Mouse (Mus musculus) activated CD4-positive, CD25-positive, alpha-beta regulatory T cell, adult 4 months (primary cell): Measurements from ENCODE around the gene Smg6. TPM values are rescaled to one million over a fixed set of nuclear protein-coding genes. Genes with fewer than 3 reads are reported as not detected.
A peak's percentile ranks its signal among the peaks of the same experiment; 100 is the strongest.

Experiments
- ATAC-seq: one replicate; pipeline ENCODE4 v1.8.0; 2017
- polyA plus RNA-seq, 2 experiments: library from polyadenylated mRNA; unstranded; fragments of 100-300 nt; shearing (Covaris generic); gene quantifications; one replicate each; pipeline ENCODE4 v1.2.1; 2017

The Smg6 gene
- polyA plus RNA-seq, 2 experiments from 2014 or later, result 15.3 to 15.5 TPM

GRCm38 (mm10) chr11:75152603-75153557 lies 227.3 kb downstream of the Smg6 start:
- ATAC-seq, result no peak

- peak; percentile 85 for ATAC-seq
Measured at GRCm38 (mm10) chr11:75154053-75154585, 228.5 kb downstream of the Smg6 start.

- no peak for ATAC-seq
Measured at GRCm38 (mm10) chr11:75155985-75156384, 230.4 kb downstream of the Smg6 start.

DNA sequence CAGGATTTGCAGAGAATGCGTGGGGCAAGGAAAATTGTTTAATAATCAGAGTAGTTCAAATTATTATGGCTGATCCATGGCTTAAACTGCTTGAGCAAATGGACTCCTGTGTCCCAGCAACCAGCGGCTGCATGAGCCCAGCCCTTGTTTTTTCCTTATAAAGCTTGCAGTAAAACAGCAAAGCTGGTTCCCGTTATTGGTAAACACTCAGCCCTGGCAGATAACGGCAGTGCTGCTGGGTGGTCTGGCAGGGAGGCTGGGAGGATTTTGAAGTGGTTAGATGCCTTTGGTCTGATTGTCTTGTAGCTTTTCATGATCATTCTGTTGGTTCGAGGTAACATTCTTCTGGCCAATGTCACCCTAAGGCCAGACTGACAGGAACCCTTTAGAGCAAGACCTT lies 230.8 kb downstream of the Smg6 start:
- ATAC-seq, result no peak

DNA sequence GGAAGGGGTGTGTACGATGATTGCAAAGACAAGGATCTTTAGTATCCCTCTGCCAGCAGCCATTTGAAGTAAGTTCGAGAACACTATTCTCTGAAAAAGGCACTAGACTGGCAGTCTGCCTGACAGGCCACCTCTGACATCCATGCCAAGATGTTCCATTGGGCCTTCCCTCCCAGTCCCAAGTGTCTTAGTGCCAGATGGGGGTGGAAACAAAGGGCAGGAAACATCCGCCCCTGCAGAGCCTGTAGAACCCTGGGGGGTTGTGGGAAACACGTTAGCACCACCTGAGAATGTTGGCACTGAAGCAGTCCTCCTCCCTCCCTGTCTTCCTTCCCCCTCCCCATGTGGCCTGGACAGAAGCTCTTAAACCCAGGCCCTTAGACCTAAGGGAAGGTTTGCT lies 231.4 kb downstream of the Smg6 start:
- no peak for ATAC-seq

GRCm38 (mm10) chr11:75157901-75158300 lies 232.3 kb downstream of the Smg6 start:
- ATAC-seq, result no peak

GRCm38 (mm10) chr11:75158432-75158831 lies 232.8 kb downstream of the Smg6 start:
- ATAC-seq, result no peak

- ATAC-seq, result no peak
Measured at GRCm38 (mm10) chr11:75159564-75159963, 233.9 kb downstream of the Smg6 start.

- no peak for ATAC-seq
Measured at GRCm38 (mm10) chr11:75160954-75161353, 235.3 kb downstream of the Smg6 start.

- ATAC-seq, result no peak
Measured at GRCm38 (mm10) chr11:75161417-75162008, 235.9 kb downstream of the Smg6 start.

DNA sequence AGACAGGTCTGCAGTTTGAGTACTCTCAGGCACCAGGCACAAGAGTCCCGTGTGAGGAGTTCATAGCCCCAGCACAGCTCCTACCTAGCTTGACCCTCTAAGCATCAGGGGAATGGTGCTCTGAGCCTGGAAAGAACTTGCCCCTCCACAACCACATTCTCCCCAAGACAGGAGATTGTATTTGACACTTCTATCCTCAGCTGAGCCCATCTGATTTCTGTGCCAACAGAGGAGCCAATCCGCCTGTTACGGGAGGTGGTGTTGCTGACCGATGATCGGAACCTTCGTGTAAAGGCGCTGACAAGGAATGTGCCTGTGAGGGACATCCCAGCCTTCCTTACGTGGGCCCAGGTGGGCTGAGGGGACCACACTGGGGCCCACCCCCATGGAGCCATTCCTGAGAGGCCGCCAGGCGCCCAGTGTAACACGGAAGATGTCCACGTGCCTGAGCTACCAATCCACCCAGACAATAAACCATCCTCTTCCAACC lies 237.0 kb downstream of the Smg6 start:
- no peak for ATAC-seq

DNA sequence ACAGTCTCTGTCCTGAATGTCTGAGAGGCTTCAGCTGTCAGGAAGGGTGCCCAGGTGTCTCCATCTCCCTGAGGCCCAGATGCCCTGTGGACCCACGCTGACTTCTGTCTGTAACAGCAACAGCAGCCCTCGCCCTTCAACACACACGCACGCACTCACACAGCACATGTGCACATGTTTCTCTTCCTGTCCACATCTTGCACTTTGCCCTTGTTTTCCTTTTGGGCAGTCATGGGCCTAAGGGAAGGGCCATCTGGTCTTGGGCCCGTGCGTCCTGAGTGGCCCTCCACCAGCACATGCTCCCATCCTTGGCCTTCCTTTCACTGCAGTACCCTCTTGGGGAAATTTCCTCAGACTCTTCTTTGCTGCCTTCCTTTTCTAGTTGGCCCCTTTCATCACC lies 237.8 kb downstream of the Smg6 start:
- ATAC-seq, result no peak

- no peak for ATAC-seq
Measured at GRCm38 (mm10) chr11:75164051-75164450, 238.4 kb downstream of the Smg6 start.

GRCm38 (mm10) chr11:75164750-75165149 lies 239.1 kb downstream of the Smg6 start:
- ATAC-seq, result no peak

DNA sequence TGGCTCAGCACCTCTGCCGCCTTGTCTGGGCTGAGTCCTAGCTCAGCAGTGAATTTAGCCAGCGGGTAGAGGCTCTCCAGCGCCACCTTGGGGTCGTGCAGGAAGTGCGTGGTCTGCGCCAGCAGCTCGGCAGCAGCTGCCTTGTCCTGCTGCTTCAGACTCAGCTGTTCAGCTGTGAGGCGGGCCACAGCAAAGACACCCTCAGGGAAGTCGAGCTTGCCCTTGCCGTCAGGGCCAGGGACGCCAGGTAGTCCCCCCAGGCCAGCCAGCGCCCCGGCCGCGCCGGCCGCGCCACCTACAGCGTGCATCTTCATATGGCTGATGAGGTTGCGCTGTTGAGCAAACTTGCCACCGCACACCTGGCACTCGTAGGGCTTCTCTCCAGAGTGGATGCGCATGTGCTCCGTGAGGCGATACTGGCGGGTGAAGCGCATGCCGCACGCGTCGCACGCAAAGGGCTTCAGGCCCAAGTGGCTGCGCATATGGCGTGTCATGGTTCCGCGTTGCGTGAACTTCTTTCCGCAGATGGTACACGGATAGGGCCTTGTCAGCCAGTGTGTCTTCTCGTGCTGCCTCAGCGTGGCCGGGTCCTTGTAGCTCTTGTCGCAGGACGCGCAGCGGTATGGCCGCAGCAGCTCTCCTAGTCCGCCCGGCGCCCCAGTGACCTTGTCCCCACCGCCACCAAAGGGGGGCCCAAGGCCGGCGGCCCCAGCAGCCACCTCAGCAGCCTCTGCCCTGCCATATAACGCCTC lies 240.0 kb downstream of the Smg6 start:
- no peak for ATAC-seq

DNA sequence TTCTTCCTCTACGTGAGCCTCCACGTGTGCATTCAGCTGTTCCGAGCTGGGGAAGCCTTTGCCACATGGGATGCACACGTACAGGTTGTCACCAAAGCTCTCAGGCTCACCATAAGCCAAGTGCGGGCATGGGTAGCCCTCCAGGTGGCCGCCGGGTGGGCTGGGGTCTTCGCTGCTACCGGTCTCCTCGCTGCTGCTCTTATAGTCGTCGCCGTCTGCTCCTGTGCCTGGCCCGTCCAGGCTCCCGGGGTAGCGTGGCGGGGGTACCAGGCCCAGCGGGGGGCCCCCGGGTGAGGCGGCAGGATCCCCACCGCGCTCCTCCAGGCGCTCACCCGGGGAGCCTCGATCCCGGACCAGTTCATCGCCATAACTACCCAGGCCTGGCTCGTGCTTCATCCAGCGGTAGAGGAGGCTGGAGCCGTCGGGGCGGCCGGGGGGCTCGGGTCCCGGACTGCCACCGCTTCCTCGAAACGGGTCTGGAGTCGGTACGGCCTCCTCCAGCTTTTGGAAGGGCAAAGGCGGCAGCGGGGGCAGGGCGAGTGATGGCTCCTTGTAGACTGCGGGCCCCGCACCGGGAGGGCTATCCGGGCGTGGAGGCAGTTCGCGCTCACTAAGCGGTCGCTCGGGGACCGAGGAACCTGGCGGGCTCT lies 240.7 kb downstream of the Smg6 start:
- no peak for ATAC-seq

DNA sequence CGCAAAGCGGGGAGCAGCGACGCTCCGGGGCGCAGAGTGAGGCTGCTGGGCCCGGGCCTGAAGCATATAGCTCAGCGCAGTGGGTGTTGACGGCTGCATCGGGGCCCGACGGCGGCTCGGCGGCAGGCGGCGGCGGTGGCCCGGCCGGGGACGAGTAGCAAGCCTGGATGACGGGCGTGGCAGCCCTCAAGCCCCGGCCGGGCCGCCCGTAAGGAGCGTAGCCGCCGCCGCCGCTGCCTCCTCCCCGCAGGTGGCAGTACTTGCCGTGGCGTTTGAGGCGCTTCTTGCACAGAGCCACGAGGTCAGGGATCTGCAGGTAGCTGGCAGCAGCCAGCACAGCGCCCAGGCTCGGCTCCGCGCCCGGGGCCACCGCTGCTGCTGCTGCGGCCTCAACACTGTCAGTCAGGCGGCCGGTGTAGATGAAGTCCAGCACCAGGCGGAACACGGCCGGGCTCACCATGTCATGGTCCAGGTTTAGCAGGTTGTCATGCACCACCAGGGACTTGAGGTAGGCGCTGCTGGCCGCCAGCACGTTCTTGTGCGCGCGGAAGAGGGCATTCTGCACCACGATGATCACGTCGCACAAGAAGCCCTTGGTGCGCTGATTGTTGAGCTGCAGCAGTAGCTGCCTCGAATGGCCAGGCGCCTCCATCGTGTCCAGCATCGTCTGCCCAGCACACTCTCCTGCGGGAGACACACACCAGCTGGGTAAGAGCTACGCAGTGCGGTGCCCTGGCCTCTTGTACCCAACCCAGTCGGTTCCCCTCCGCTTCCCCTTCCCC lies 241.4 kb downstream of the Smg6 start:
- no peak for ATAC-seq

DNA sequence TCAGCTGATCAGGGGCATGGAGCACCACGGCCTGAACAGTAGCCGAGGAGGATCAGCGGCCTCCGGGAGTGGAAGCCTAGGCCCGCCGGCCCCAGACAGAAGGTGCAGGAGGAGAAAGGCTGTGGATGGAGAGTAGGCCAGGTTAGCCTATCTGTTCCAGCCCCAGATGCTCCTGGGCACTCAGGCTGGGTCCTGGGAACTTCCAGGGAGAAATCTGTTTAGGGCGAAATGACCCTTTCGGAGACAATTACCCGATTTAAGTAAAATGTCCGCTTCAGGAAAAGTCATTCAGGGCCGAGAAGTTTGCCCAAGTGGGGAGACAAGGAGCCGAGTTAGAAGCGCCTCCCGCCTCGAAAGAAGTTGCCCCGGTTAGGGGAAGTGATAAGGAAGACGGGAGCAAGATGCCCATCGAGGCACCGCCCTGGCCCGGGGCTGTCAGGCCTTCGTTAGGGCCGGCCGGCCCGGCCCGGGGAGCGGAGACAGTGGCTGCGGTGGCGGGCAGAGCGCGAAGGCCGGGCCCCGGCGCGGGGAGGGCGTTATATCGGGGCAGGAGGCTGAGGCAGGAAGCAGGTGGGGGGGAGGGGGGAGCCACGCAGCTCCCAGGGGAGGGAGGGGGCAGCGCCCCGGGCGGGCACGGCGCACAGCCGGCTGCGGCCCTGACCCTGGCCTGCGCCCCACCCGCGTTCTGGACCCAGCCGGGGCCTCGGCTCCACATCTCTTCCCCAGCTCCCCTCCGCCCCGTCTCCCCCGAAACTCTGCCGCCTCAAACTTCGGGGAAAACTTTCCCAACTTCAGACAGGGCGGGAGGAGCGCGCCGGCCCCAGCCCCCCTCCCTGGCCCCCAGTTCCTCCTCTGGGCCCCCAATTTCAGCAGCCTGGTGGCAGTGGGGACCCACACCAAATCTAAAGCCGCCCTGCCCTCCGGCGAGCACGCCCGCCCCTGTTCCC lies 242.3 kb downstream of the Smg6 start:
- ATAC-seq, result no peak

- ATAC-seq, result peak; percentile 10
Measured at GRCm38 (mm10) chr11:75168590-75169361, 243.2 kb downstream of the Smg6 start.
